Mouse (Mus musculus): ENCODE measurements around the gene Cacnb2. TPM values are rescaled to one million over a fixed set of nuclear protein-coding genes. Genes with fewer than 3 reads are reported as not detected.

The Cacnb2 gene
- polyA plus RNA-seq, 1 experiment from 2014 or later = 1.7 TPM

- H3K27me3 ChIP-seq = no peaks in the 10 kb centered on the region
- H3K27ac ChIP-seq = no peak overlapping the region
- H3K36me3 ChIP-seq = no peaks in the 10 kb centered on the region
- ATAC-seq (replicated peaks; ENCODE audit: low FRiP score) = no peak
- 80% methylated on average over 6 of the region's 6 CpGs for WGBS
- H3K4me2 ChIP-seq = no peak overlapping the region
- peaks cover 17% of the 10 kb centered on the region for H3K4me1 ChIP-seq
- H3K9me3 ChIP-seq (replicated peaks) = no peaks in the 10 kb centered on the region
- no peak overlapping the region for H3K9ac ChIP-seq
- H3K4me3 ChIP-seq (replicated peaks) = no peak overlapping the region
Observed at GRCm38 (mm10) chr2:14875616-14876015, 272.7 kb downstream of the Cacnb2 start.

GRCm38 (mm10) chr2:14878953-14879352 lies 276.1 kb downstream of the Cacnb2 start:
- H3K27ac ChIP-seq = no peak overlapping the region
- H3K9me3 ChIP-seq (replicated peaks) = no peaks in the 10 kb centered on the region
- no peak overlapping the region for H3K4me2 ChIP-seq
- no peak for ATAC-seq (replicated peaks; ENCODE audit: low FRiP score)
- H3K27me3 ChIP-seq = no peaks in the 10 kb centered on the region
- H3K36me3 ChIP-seq = no peaks in the 10 kb centered on the region
- no peak overlapping the region for H3K4me3 ChIP-seq (replicated peaks)
- H3K4me1 ChIP-seq = peaks cover 11% of the 10 kb centered on the region
- no peak overlapping the region for H3K9ac ChIP-seq

GRCm38 (mm10) chr2:14883460-14883859 lies 280.6 kb downstream of the Cacnb2 start:
- Histone ChIP-seq H3K4me1 (no peaks in the 10 kb centered on the region), H3K4me3 (replicated peaks) (no peak overlapping the region), H3K9me3 (replicated peaks) (no peaks in the 10 kb centered on the region), H3K4me2 (no peak overlapping the region), H3K27me3 (no peaks in the 10 kb centered on the region), H3K9ac (no peak overlapping the region), H3K36me3 (no peaks in the 10 kb centered on the region), H3K27ac (no peak overlapping the region)
- 79% methylated on average over 3 of the region's 3 CpGs for WGBS
- ATAC-seq (replicated peaks; ENCODE audit: low FRiP score) = no peak

GRCm38 (mm10) chr2:14888406-14889195 lies 285.7 kb downstream of the Cacnb2 start:
- Histone ChIP-seq H3K36me3 (no peaks in the 10 kb centered on the region), H3K4me2 (no peak overlapping the region), H3K27ac (no peak overlapping the region), H3K4me1 (0 out of 2 replicates have a peak, but pooled peaks cover 5% of the 10 kb centered on the region), H3K9me3 (replicated peaks) (no peaks in the 10 kb centered on the region), H3K4me3 (replicated peaks) (no peak overlapping the region), H3K27me3 (no peaks in the 10 kb centered on the region), H3K9ac (no peak overlapping the region)
- ATAC-seq (replicated peaks; ENCODE audit: low FRiP score) = peak; percentile 90
- WGBS = 19% methylated on average over 4 of the region's 4 CpGs

- H3K27ac ChIP-seq = no peak overlapping the region
- H3K4me3 ChIP-seq (replicated peaks) = no peak overlapping the region
- ATAC-seq (replicated peaks; ENCODE audit: low FRiP score) = no peak
- no peak overlapping the region for H3K9ac ChIP-seq
- H3K36me3 ChIP-seq = no peaks in the 10 kb centered on the region
- 70% methylated on average over 3 of the region's 3 CpGs for WGBS
- peaks cover 8% of the 10 kb centered on the region for H3K4me1 ChIP-seq
- H3K9me3 ChIP-seq (replicated peaks) = no peaks in the 10 kb centered on the region
- H3K27me3 ChIP-seq = no peaks in the 10 kb centered on the region
- no peak overlapping the region for H3K4me2 ChIP-seq
Observed at GRCm38 (mm10) chr2:14903837-14904236, 300.9 kb downstream of the Cacnb2 start.

- Histone ChIP-seq H3K9ac (no peak overlapping the region), H3K4me2 (no peak overlapping the region), H3K9me3 (replicated peaks) (no peaks in the 10 kb centered on the region), H3K27me3 (no peaks in the 10 kb centered on the region), H3K27ac (no peak overlapping the region), H3K4me3 (replicated peaks) (no peak overlapping the region), H3K4me1 (peaks cover 8% of the 10 kb centered on the region), H3K36me3 (no peaks in the 10 kb centered on the region)
- 85% methylated on average over 2 of the region's 2 CpGs for WGBS
- no peak for ATAC-seq (replicated peaks; ENCODE audit: low FRiP score)
Observed at GRCm38 (mm10) chr2:14904865-14905264, 302.0 kb downstream of the Cacnb2 start.

- WGBS = 49% methylated on average over 10 of the region's 10 CpGs
- no peaks in the 10 kb centered on the region for H3K36me3 ChIP-seq
- H3K9me3 ChIP-seq (replicated peaks) = no peaks in the 10 kb centered on the region
- no peak overlapping the region for H3K4me2 ChIP-seq
- H3K4me1 ChIP-seq = peaks cover 8% of the 10 kb centered on the region
- no peak overlapping the region for H3K9ac ChIP-seq
- H3K27me3 ChIP-seq = no peaks in the 10 kb centered on the region
- ATAC-seq (replicated peaks; ENCODE audit: low FRiP score) = no peak
- no peak overlapping the region for H3K27ac ChIP-seq
- no peak overlapping the region for H3K4me3 ChIP-seq (replicated peaks)
Observed at GRCm38 (mm10) chr2:14907124-14907925, 304.4 kb downstream of the Cacnb2 start.

GRCm38 (mm10) chr2:14917585-14918247 lies 314.8 kb downstream of the Cacnb2 start:
- H3K4me3 ChIP-seq (replicated peaks) = no peak overlapping the region
- no peak overlapping the region for H3K9ac ChIP-seq
- H3K9me3 ChIP-seq (replicated peaks) = no peaks in the 10 kb centered on the region
- H3K27me3 ChIP-seq = no peaks in the 10 kb centered on the region
- no peak overlapping the region for H3K4me2 ChIP-seq
- WGBS = 89% methylated on average over 3 of the region's 3 CpGs
- H3K4me1 ChIP-seq = no peaks in the 10 kb centered on the region
- H3K36me3 ChIP-seq = no peaks in the 10 kb centered on the region
- H3K27ac ChIP-seq = no peak overlapping the region
- no peak for ATAC-seq (replicated peaks; ENCODE audit: low FRiP score)

- Histone ChIP-seq H3K36me3 (no peaks in the 10 kb centered on the region), H3K9me3 (replicated peaks) (no peaks in the 10 kb centered on the region), H3K4me1 (no peaks in the 10 kb centered on the region), H3K9ac (no peak overlapping the region), H3K27ac (no peak overlapping the region), H3K4me3 (replicated peaks) (no peak overlapping the region), H3K4me2 (no peak overlapping the region), H3K27me3 (no peaks in the 10 kb centered on the region)
- 93% methylated on average over 3 of the region's 3 CpGs for WGBS
- ATAC-seq (replicated peaks; ENCODE audit: low FRiP score) = no peak
Observed at GRCm38 (mm10) chr2:14929866-14930265, 327.0 kb downstream of the Cacnb2 start.

- no peaks in the 10 kb centered on the region for H3K9me3 ChIP-seq (replicated peaks)
- no peak for ATAC-seq (replicated peaks; ENCODE audit: low FRiP score)
- H3K4me2 ChIP-seq = no peak overlapping the region
- H3K27ac ChIP-seq = no peak overlapping the region
- H3K9ac ChIP-seq = no peak overlapping the region
- no peaks in the 10 kb centered on the region for H3K27me3 ChIP-seq
- no peaks in the 10 kb centered on the region for H3K36me3 ChIP-seq
- H3K4me1 ChIP-seq = no peaks in the 10 kb centered on the region
- 87% methylated on average over 2 of the region's 2 CpGs for WGBS
- no peak overlapping the region for H3K4me3 ChIP-seq (replicated peaks)
Observed at GRCm38 (mm10) chr2:14931968-14932367, 329.1 kb downstream of the Cacnb2 start.

- 85% methylated on average over 8 of the region's 8 CpGs for WGBS
- no peak overlapping the region for H3K9ac ChIP-seq
- H3K4me3 ChIP-seq (replicated peaks) = no peak overlapping the region
- no peaks in the 10 kb centered on the region for H3K9me3 ChIP-seq (replicated peaks)
- H3K4me2 ChIP-seq = no peak overlapping the region
- H3K27ac ChIP-seq = no peak overlapping the region
- no peaks in the 10 kb centered on the region for H3K36me3 ChIP-seq
- no peaks in the 10 kb centered on the region for H3K4me1 ChIP-seq
- no peak for ATAC-seq (replicated peaks; ENCODE audit: low FRiP score)
- no peaks in the 10 kb centered on the region for H3K27me3 ChIP-seq
Observed at GRCm38 (mm10) chr2:14936492-14936891, 333.6 kb downstream of the Cacnb2 start.

- no peaks in the 10 kb centered on the region for H3K27me3 ChIP-seq
- H3K9me3 ChIP-seq (replicated peaks) = no peaks in the 10 kb centered on the region
- no peak overlapping the region for H3K9ac ChIP-seq
- H3K27ac ChIP-seq = no peak overlapping the region
- no peak overlapping the region for H3K4me3 ChIP-seq (replicated peaks)
- H3K4me1 ChIP-seq = no peaks in the 10 kb centered on the region
- no peak for ATAC-seq (replicated peaks; ENCODE audit: low FRiP score)
- 83% methylated on average over 4 of the region's 4 CpGs for WGBS
- no peak overlapping the region for H3K4me2 ChIP-seq
- H3K36me3 ChIP-seq = no peaks in the 10 kb centered on the region
Observed at GRCm38 (mm10) chr2:14942261-14942660, 339.4 kb downstream of the Cacnb2 start.

Measured in kidney, embryonic 15.5 days (tissue).